Mouse (Mus musculus) neural tube, embryonic 10.5 days (tissue): ENCODE measurements around the gene Ifit1bl1.
"Not testable (repeated sequence)": the region's sequence is repeated elsewhere in the genome, so short reads cannot be mapped to it uniquely, and the experiment has no call there.

ENCODE experiments used
- DNase-seq: peaks from one replicate; pipeline ENCODE4 v3.0.0-alpha.2; 2017; ENCODE audit warnings: low spot score; ENCODE audit errors: extremely low spot score

Gene Ifit1bl1

GRCm38 (mm10) chr19:34588959-34589358 lies 12.8 kb downstream of the Ifit1bl1 start:
- no peak for DNase-seq

GRCm38 (mm10) chr19:34587898-34588692 lies 13.7 kb downstream of the Ifit1bl1 start:
- DNase-seq = not testable (repeated sequence)

GRCm38 (mm10) chr19:34585740-34586458 lies 15.9 kb downstream of the Ifit1bl1 start:
- DNase-seq = not testable (repeated sequence)

GRCm38 (mm10) chr19:34583126-34583766 lies 18.5 kb downstream of the Ifit1bl1 start, which contains the start of gene Ifit3:
Gene Ifit3 (plus strand): TSS chr19:34583531.
- DNase-seq = not testable (repeated sequence)

- DNase-seq = not testable (repeated sequence)
Measured at GRCm38 (mm10) chr19:34582696-34583095, 19.1 kb downstream of the Ifit1bl1 start.

- no peak for DNase-seq
Measured at GRCm38 (mm10) chr19:34577121-34577520, 24.6 kb downstream of the Ifit1bl1 start.

- DNase-seq = no peak
Measured at GRCm38 (mm10) chr19:34573650-34574049, 28.1 kb downstream of the Ifit1bl1 start.

GRCm38 (mm10) chr19:34571080-34571479 lies 30.7 kb downstream of the Ifit1bl1 start:
- no peak for DNase-seq

- no peak for DNase-seq
Measured at GRCm38 (mm10) chr19:34569896-34570476, 31.8 kb downstream of the Ifit1bl1 start.

- no peak for DNase-seq
Measured at GRCm38 (mm10) chr19:34568988-34569895, 32.5 kb downstream of the Ifit1bl1 start.

GRCm38 (mm10) chr19:34566178-34566784 lies 35.5 kb downstream of the Ifit1bl1 start:
- no peak for DNase-seq

GRCm38 (mm10) chr19:34562556-34562955 lies 39.2 kb downstream of the Ifit1bl1 start:
- no peak for DNase-seq

GRCm38 (mm10) chr19:34556621-34557020 lies 45.1 kb downstream of the Ifit1bl1 start:
- no peak for DNase-seq

- DNase-seq = no peak
Measured at GRCm38 (mm10) chr19:34554061-34554460, 47.7 kb downstream of the Ifit1bl1 start.

- no peak for DNase-seq
Measured at GRCm38 (mm10) chr19:34553522-34553921, 48.2 kb downstream of the Ifit1bl1 start.

GRCm38 (mm10) chr19:34553021-34553420 lies 48.7 kb downstream of the Ifit1bl1 start:
- DNase-seq = no peak

GRCm38 (mm10) chr19:34551981-34552380 lies 49.8 kb downstream of the Ifit1bl1 start:
- DNase-seq = no peak

GRCm38 (mm10) chr19:34550534-34551223 lies 51.1 kb downstream of the Ifit1bl1 start, which contains the start of gene Ifit2:
Gene Ifit2 (plus strand): TSS chr19:34550694.
- peak; percentile 70 for DNase-seq

GRCm38 (mm10) chr19:34550205-34550533 lies 51.6 kb downstream of the Ifit1bl1 start:
- no peak for DNase-seq

GRCm38 (mm10) chr19:34547976-34548375 lies 53.8 kb downstream of the Ifit1bl1 start:
- DNase-seq = peak; percentile 68
